Mouse (Mus musculus) effector memory CD4-positive, alpha-beta T cell, adult 5 months (primary cell): ENCODE data around the gene Cers2. TPM values are rescaled to one million over a fixed set of nuclear protein-coding genes. Genes with fewer than 3 reads are reported as not detected.

Source experiments
- polyA plus RNA-seq: library from polyadenylated mRNA; unstranded; fragments of 100-300 nt; shearing (Covaris generic); gene quantifications from one replicate; pipeline ENCODE4 v1.2.1, GENCODE M21; 2017

Cers2 gene
- 197 TPM for polyA plus RNA-seq

DNA sequence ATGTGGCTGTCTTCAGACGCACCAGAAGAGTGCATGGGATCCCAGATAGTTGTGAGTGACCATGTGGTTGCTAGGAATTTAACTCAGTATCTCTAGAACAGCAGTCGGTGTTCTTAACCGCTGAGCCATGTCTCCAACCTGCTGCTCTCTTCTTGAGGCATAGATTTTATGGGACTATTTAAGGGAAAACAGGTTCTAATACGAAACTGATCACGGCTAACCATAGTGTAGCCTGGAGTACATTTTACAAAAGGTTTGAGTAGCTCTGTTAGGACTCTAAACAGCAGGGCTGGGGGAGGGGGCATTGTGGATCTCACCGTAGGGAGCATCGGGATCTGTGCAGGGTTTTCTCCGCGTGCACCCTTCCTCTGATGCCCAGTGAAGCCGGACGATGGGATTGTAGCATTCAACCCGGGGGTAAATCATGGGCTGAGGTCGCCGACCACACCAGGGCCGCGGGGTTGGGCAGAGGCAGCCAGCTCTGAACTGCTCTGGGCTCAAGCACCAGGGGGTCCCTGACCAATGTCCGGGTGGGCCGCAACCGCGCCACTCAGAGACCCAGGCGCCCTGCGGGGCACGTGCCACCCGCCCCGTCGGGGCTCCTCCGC is at the start of gene Cers2:
Gene Cers2 (plus strand): TSS at position 306 of the 608 bp plus-strand sequence.

GRCm38 (mm10) chr3:95281216-95282126 is 33.1 kb upstream of the Cers2 start, which contains the start of the genes Mindy1 and Prune1:
Gene Mindy1 (plus strand): TSS chr3:95281345.
Gene Prune1 (minus strand): TSS chr3:95282076.

GRCm38 (mm10) chr3:95307100-95307499 is 7.5 kb upstream of the Cers2 start, which contains the start of gene Anxa9:
Gene Anxa9 (minus strand): TSS chr3:95307176.

DNA sequence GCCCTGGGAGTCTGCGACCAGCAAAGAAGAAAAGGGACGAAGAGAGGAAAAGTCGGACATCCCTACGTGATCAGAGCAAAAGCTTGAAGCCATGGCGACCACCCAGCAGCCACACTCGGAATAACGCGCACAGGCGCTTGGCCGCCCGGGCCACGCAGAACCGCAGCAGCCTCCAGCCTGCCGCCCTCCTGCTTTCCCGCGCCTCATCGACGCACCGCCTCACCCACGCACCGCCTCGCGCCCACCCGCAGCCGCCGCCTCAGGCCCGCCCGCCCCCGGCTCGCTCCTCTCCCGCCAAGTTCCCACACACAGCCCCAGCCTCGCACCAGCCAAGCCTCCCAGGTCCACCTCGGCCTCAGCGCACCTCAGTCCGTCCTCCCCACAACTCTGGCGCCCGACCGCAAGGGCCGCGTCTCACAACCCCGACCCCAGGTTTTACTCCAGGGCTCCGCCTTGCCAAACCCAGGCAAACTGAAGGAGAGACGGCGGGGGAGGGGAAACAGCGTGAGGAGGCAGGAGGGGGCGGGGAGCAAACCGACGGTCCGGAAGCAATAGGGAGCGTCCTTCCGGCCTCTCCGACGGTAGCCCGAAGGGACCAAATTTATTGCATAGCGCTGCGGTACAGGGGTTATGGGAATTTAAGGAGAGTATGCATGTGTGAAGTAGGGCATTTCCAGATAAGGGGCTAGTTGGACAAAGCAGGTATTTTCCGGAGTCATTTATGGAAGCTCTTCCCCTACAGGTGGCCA is 42.3 kb downstream of the Cers2 start, which contains the start of gene Setdb1:
Gene Setdb1 (minus strand): TSS at position 502 of the 749 bp plus-strand sequence.

Other genes with a start within 250 kb of the Cers2 start
- 34.8 TPM for gene Pip5k1a, start 207.9 kb upstream of the Cers2 start, polyA plus RNA-seq
- 81.8 TPM for gene Vps72, start 203.8 kb upstream of the Cers2 start, polyA plus RNA-seq
- 0.66 TPM for gene Tmod4, start 190.3 kb upstream of the Cers2 start, polyA plus RNA-seq
- 70.8 TPM for gene Scnm1, start 180.8 kb upstream of the Cers2 start, polyA plus RNA-seq
- 26.1 TPM for gene Lysmd1, start 180.7 kb upstream of the Cers2 start, polyA plus RNA-seq
- 199 TPM for gene Tnfaip8l2, start 172.4 kb upstream of the Cers2 start, polyA plus RNA-seq
- gene Sema6c, start 154.3 kb upstream of the Cers2 start, polyA plus RNA-seq = 1.1 TPM
- gene Gabpb2, start 96.9 kb upstream of the Cers2 start, polyA plus RNA-seq = 29.2 TPM
- gene Cdc42se1, start 86.1 kb upstream of the Cers2 start, polyA plus RNA-seq = 249 TPM
- 5.8 TPM for gene Mllt11, start 82.6 kb upstream of the Cers2 start, polyA plus RNA-seq
- 0.25 TPM for gene Gm128, start 73.2 kb upstream of the Cers2 start, polyA plus RNA-seq
- not detected for gene Bnipl, start 63.6 kb upstream of the Cers2 start, polyA plus RNA-seq
- gene Mindy1, start 33.4 kb upstream of the Cers2 start, polyA plus RNA-seq = 17.1 TPM
- 5.5 TPM for gene Prune1, start 32.7 kb upstream of the Cers2 start, polyA plus RNA-seq
- gene Anxa9, start 7.6 kb upstream of the Cers2 start, polyA plus RNA-seq = 0.67 TPM
- 24.2 TPM for gene Setdb1, start 42.4 kb downstream of the Cers2 start, polyA plus RNA-seq
- gene 4930558C23Rik, start 88.0 kb downstream of the Cers2 start, polyA plus RNA-seq = not detected
- 63.5 TPM for gene Arnt, start 119.6 kb downstream of the Cers2 start, polyA plus RNA-seq
- not detected for gene Ctsk, start 184.5 kb downstream of the Cers2 start, polyA plus RNA-seq
- 116 TPM for gene Ctss, start 212.0 kb downstream of the Cers2 start, polyA plus RNA-seq
- not detected for gene Hormad1, start 244.9 kb downstream of the Cers2 start, polyA plus RNA-seq